Mouse (Mus musculus) left cerebral cortex, adult 8-10 months (tissue): Measurements from ENCODE around the gene Naa40. TPM values are rescaled to one million over a fixed set of nuclear protein-coding genes. Genes with fewer than 3 reads are reported as not detected.

Experiments used
- DNase-seq, 2 experiments: peaks; one replicate each; pipeline ENCODE4 v3.0.0; 2022; ENCODE audit warnings: low spot score in 2 of 2
- total RNA-seq, 4 experiments: library from RNA; stranded (reverse); gene quantifications; 2 replicates each; pipeline ENCODE4 v1.2.4; 2022

Naa40 gene
- total RNA-seq, 4 experiments from 2014 or later: 30.6 to 39.2 (median 32.3) TPM

DNA sequence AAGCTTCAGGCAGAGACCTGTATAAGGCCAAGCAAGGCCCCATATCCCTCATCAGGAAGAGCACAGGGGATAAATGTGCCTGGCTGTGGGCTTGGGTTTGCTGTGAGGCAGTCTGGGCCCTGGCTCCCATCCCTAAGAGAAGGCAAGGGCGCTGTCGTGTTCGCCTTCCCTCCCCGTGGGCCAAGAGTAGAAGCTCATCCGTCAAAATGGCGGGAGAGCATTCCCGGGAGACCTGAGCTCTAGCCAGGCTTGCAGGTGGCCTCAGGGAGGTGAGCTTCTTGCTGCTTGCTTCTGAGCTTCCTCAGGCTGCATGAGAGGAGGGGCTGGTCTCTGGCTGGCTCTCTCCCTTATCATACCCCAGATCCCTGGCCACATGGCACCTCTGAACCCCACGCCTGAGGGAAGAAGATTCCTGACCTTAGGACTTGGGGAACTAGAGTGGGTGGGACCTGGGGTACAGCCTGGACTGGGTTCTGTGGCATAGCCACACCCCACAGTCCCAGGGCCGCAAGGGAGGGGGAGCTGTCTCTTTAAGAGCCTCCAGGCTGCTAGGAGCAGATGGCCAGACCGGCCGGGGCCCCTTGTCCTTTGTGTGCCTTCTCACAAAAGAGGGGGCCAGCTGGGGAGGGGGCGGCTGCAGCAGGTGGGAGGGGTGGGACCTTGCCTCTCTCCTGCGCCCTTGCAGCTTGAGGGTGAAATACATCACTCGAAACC, 24.7 kb upstream of the Naa40 start:
- DNase-seq: no peak

DNA sequence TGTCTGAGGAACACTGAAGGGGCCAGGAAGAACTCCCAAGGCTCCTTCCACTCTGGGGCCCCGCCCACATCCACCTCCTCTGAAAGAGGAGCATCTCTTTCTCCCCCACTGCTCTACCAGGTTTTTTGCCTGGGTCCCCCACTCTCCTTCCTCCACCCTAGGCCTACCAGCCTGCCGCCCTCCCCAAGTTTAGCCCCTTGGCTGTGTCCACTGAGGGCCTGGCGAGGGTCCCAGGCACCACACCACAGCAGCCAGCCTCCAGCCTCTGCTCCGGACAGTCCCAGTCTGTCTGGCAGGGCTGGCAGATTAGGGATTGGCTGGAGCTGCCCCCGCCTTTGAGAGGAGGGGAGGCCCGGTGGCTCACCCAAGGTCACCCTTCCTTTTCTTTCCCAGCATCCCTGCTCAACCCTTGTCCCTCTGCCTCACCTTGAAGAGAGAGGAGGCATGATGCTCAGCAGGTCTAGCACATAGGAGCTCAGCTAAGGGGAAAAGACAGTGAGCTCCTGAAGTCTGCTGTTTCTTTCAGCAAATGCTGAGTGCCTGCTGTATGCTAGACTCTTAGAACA, 23.9 kb upstream of the Naa40 start:
- DNase-seq: no peak

GRCm38 (mm10) chr19:7264088-7264765, 23.2 kb upstream of the Naa40 start:
- no peak for DNase-seq

DNA sequence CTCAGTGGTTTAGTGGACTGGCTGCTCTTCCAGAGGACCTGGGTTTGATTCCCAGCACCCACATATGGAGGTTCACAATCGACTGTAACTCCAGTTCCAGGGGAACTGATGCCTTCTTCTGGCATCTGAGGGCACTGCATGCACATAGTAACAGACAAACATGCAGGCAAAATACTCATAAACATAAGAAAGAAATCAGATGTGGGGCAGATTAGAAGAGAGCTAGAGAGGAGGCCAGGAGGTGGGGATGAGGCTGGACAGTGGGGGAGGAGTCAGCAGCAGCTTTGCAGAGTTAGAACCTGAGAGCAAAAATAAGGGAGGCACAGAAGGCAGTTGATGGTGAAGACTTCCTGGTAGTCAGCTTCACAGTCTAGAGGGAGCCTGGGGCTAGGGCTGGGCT, 21.6 kb upstream of the Naa40 start:
- no peak for DNase-seq

- no peak for DNase-seq
These were observed 21.0 kb upstream of the Naa40 start for GRCm38 (mm10) chr19:7261964-7262363.

GRCm38 (mm10) chr19:7261476-7261875, 20.5 kb upstream of the Naa40 start:
- DNase-seq: no peak

GRCm38 (mm10) chr19:7257881-7258280, 16.9 kb upstream of the Naa40 start:
- DNase-seq: no peak

DNA sequence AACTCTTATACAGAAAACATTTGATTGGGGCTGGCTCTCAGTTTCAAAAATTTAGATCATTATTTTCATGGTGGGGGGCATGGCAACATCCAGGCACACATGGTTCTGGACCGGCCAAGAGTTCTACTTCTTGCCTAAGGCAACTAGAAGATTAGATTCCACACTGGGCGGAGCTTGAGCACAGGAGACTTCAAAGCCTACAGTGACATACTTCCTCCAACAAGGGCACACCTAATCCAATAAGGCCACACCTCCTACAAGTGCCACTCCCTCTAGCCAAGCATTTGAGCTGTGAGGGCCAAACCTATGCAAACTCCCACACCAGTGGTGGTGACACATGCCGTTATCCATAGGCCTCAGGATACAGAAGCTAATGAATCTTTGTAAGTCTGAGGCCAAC, 5.0 kb upstream of the Naa40 start:
- DNase-seq: no peak

- no peak for DNase-seq
These were observed 692 bp downstream of the Naa40 start for GRCm38 (mm10) chr19:7240291-7240690.

GRCm38 (mm10) chr19:7239574-7239973, 1.4 kb downstream of the Naa40 start:
- DNase-seq: no peak

- DNase-seq: no peak
These were observed 4.2 kb downstream of the Naa40 start for GRCm38 (mm10) chr19:7236742-7237141.

- no peak for DNase-seq
These were observed 5.0 kb downstream of the Naa40 start for GRCm38 (mm10) chr19:7236011-7236410.

- no peak for DNase-seq
These were observed 5.5 kb downstream of the Naa40 start for GRCm38 (mm10) chr19:7235461-7235860.

DNA sequence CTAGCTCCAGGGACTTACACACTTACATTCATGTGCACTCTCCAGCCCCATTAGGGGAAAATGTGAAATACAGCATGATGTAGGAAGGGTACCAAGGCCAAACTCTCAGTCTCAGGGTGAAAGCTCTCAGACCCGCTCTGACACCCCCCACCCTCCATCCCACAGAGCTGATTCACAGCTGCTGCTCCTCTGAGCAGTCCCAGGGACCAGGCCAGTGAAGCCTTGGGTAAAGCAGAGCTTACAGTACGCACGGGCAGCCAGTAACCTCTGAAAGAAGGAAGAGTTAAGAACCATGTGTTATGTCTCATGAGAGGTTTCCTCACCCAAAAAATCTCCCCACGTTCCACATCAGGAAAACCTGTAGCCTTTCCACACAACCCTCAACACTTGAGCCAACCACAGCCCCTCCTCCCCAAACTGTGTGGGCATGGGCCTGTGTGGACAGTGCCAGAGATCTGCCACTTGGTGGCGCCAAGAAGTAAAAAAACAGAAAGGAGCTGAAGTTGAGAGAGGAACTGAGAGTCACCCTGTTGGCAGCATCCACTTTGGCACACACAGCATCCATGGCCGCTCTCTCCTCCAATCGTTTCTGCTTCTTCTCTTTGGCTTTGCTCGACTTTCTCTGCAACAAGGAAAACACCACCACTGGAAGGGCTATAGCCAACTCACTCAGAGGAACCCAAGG, 6.3 kb downstream of the Naa40 start:
- peak; percentile 62 to 67 for DNase-seq

DNA sequence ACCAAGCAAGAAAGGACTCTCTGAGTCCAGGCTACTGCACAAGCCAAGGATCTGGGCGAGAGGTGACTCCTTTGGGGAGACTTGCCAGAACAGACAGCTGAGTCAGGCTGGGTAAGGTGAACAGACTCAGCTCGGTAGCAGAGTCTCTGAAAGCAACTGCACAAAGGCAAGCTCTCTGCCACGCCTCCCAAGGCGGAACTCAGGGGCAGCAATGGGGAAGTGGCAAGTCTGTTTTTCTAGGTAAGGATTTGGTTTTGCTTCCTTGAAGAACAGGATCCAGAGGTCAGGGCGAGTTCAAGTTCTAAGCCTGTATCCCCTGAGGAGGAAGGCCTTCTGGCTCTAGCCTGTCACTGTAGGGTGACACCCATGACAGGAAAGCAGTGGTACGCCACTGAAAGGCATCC, 14.5 kb downstream of the Naa40 start:
- no peak for DNase-seq

GRCm38 (mm10) chr19:7225096-7225690, 15.8 kb downstream of the Naa40 start:
- no peak for DNase-seq

GRCm38 (mm10) chr19:7224253-7224652, 16.7 kb downstream of the Naa40 start:
- no peak for DNase-seq

GRCm38 (mm10) chr19:7223488-7223887, 17.5 kb downstream of the Naa40 start:
- no peak for DNase-seq

- DNase-seq: no peak
These were observed 18.8 kb downstream of the Naa40 start for GRCm38 (mm10) chr19:7222196-7222595.

GRCm38 (mm10) chr19:7218753-7219152, 22.2 kb downstream of the Naa40 start:
- DNase-seq: no peak

- no peak for DNase-seq
These were observed 23.1 kb downstream of the Naa40 start for GRCm38 (mm10) chr19:7217926-7218267.
